In genomic region chr14:11743726-11744125, GRCm38 (mm10) we compare ENCODE assay signal across 26 mouse cellular contexts.
"Had no signal": no experiment of that assay in that cellular context is flagged by ENCODE, and none has a peak within 500 bp of the region (broad histone marks: within the 10 kb centered on the region; RNA-seq: fewer than 3 reads in every experiment).

No protein-coding gene starts in this region.

- DNase-seq: gastrocnemius, postnatal 14 days; gastrocnemius, postnatal 36 days; heart, adult 18-20 months; heart, postnatal 14 days; heart, postnatal 36 days; kidney, adult 11 months; kidney, adult 8-10 months; kidney, postnatal 14 days; kidney, postnatal 36 days; layer of hippocampus, adult 9-11 months; layer of hippocampus, postnatal 36 days; left cerebral cortex, postnatal 4 days; liver, embryonic 13.5 days; liver, postnatal 0 days had no signal

- H3K27ac ChIP-seq: heart, embryonic 13.5 days; heart, embryonic 15.5 days; hindbrain, embryonic 13.5 days; hindbrain, embryonic 15.5 days; hindbrain, postnatal 0 days; kidney, embryonic 15.5 days; kidney, postnatal 0 days; limb, embryonic 13.5 days; limb, embryonic 15.5 days; liver, embryonic 13.5 days; liver, embryonic 15.5 days had no signal

- H3K27me3 ChIP-seq: heart, embryonic 13.5 days; heart, embryonic 15.5 days; hindbrain, embryonic 13.5 days; hindbrain, embryonic 15.5 days; kidney, embryonic 15.5 days; limb, embryonic 13.5 days; limb, embryonic 15.5 days; liver, embryonic 13.5 days; liver, embryonic 15.5 days had no signal

- H3K9me3 ChIP-seq: heart, embryonic 13.5 days; heart, embryonic 15.5 days; hindbrain, embryonic 13.5 days; hindbrain, embryonic 15.5 days; kidney, embryonic 15.5 days; limb, embryonic 13.5 days; limb, embryonic 15.5 days; liver, embryonic 13.5 days; liver, embryonic 15.5 days had no signal

- ATAC-seq: hindbrain, postnatal 0 days; intestine, embryonic 16.5 days; liver, postnatal 0 days had no signal

- H3K36me3 ChIP-seq: heart, embryonic 13.5 days; heart, embryonic 15.5 days; hindbrain, embryonic 13.5 days; hindbrain, embryonic 15.5 days; kidney, embryonic 15.5 days; limb, embryonic 13.5 days; limb, embryonic 15.5 days; liver, embryonic 13.5 days; liver, embryonic 15.5 days had no signal

- H3K4me1 ChIP-seq: heart, embryonic 13.5 days; heart, embryonic 15.5 days; hindbrain, embryonic 15.5 days; kidney, embryonic 15.5 days; limb, embryonic 13.5 days; limb, embryonic 15.5 days; liver, embryonic 13.5 days; liver, embryonic 15.5 days had no signal

- H3K4me3 ChIP-seq: heart, embryonic 13.5 days; heart, embryonic 15.5 days; hindbrain, embryonic 13.5 days; hindbrain, embryonic 15.5 days; kidney, embryonic 15.5 days; limb, embryonic 13.5 days; limb, embryonic 15.5 days; liver, embryonic 13.5 days; liver, embryonic 15.5 days had no signal

- H3K4me2 ChIP-seq: heart, embryonic 11.5 days; heart, embryonic 13.5 days; heart, embryonic 15.5 days; hindbrain, embryonic 13.5 days; hindbrain, embryonic 15.5 days; kidney, embryonic 15.5 days; limb, embryonic 13.5 days; limb, embryonic 15.5 days; liver, embryonic 13.5 days; liver, embryonic 15.5 days had no signal

- H3K9ac ChIP-seq: heart, embryonic 13.5 days; heart, embryonic 15.5 days; hindbrain, embryonic 13.5 days; hindbrain, embryonic 15.5 days; kidney, embryonic 15.5 days; limb, embryonic 13.5 days; limb, embryonic 15.5 days; liver, embryonic 13.5 days; liver, embryonic 15.5 days; liver, postnatal 0 days had no signal
